In genomic region chr11:16831974-16832464, GRCm38 (mm10) we compare ENCODE assay signal across 9 mouse cellular contexts.
DNase-seq lines count a peak whose midpoint lies in the region; ATAC-seq and TF ChIP-seq lines count a peak whose summit lies in the region.
"Had no signal": no experiment of that assay in that cellular context is flagged by ENCODE, and none has a peak within 500 bp of the region (broad histone marks: within the 10 kb centered on the region; RNA-seq: fewer than 3 reads in every experiment).

No protein-coding gene starts in this region.

- TF ChIP-seq CTCF in lung, postnatal 0 days (IDR thresholded peaks at IDR 0.05): no peak

- H3K4me3 ChIP-seq in forebrain, embryonic 14.5 days (ENCODE audit: low read depth, low read length): no peak overlapping the region
- no peak overlapping the region for H3K4me3 ChIP-seq in forebrain, embryonic 12.5 days (replicated peaks)
- H3K4me3 ChIP-seq in lung, postnatal 0 days (ENCODE audit: low read depth, low read length): no peak overlapping the region
- H3K4me3 ChIP-seq: midbrain, embryonic 12.5 days had no signal

- intact Hi-C loops in left cerebral cortex, postnatal 36 days (cut with DNase I): no loop called here

- no peaks in the 10 kb centered on the region for H3K4me1 ChIP-seq in forebrain, embryonic 14.5 days (ENCODE audit: control insufficient read depth, insufficient read depth, low read length)
- no peaks in the 10 kb centered on the region for H3K4me1 ChIP-seq in forebrain, embryonic 12.5 days
- no peaks in the 10 kb centered on the region for H3K4me1 ChIP-seq in lung, postnatal 0 days (ENCODE audit: insufficient read depth, low read depth, low read length)
- H3K4me1 ChIP-seq: midbrain, embryonic 12.5 days had no signal

- TF ChIP-seq EP300 in lung, postnatal 0 days (IDR thresholded peaks at IDR 0.05): no peak

- ATAC-seq in forebrain, embryonic 14.5 days: peak; percentile 81
- no peak for ATAC-seq in forebrain, embryonic 12.5 days (ENCODE audit: low FRiP score)
- ATAC-seq in lung, postnatal 0 days: no peak

- no peaks in the 10 kb centered on the region for H3K9me3 ChIP-seq in forebrain, embryonic 14.5 days (replicated peaks; ENCODE audit: control insufficient read depth, low read length)
- H3K9me3 ChIP-seq in forebrain, embryonic 12.5 days: no peaks in the 10 kb centered on the region
- H3K9me3 ChIP-seq in lung, postnatal 0 days (ENCODE audit: low read length): no peaks in the 10 kb centered on the region
- H3K9me3 ChIP-seq: midbrain, embryonic 12.5 days had no signal

- no peak overlapping the region for H3K27ac ChIP-seq in forebrain, embryonic 14.5 days (ENCODE audit: low read depth, low read length)
- H3K27ac ChIP-seq in forebrain, embryonic 12.5 days: no peak overlapping the region
- H3K27ac ChIP-seq in lung, postnatal 0 days (ENCODE audit: low read length): no peak overlapping the region
- H3K27ac ChIP-seq: midbrain, embryonic 12.5 days had no signal

- 69% methylated on average over 5 of the region's 5 CpGs for WGBS in forebrain, embryonic 14.5 days
- WGBS in forebrain, embryonic 12.5 days: 81% methylated on average over 5 of the region's 5 CpGs
- 69% methylated on average over 5 of the region's 5 CpGs for WGBS in lung, postnatal 0 days

- H3K9ac ChIP-seq in forebrain, embryonic 14.5 days (ENCODE audit: low read length): no peak overlapping the region
- H3K9ac ChIP-seq in forebrain, embryonic 12.5 days: no peak overlapping the region
- H3K9ac ChIP-seq in lung, postnatal 0 days (replicated peaks; ENCODE audit: low read depth): no peak overlapping the region
- H3K9ac ChIP-seq: midbrain, embryonic 12.5 days had no signal

- H3K36me3 ChIP-seq in forebrain, embryonic 14.5 days (ENCODE audit: control insufficient read depth, insufficient read depth, low read length): no peaks in the 10 kb centered on the region
- H3K36me3 ChIP-seq in forebrain, embryonic 12.5 days (replicated peaks): no peaks in the 10 kb centered on the region
- H3K36me3 ChIP-seq in lung, postnatal 0 days (ENCODE audit: insufficient read depth, low read length): no peaks in the 10 kb centered on the region
- H3K36me3 ChIP-seq: midbrain, embryonic 12.5 days had no signal

- H3K4me2 ChIP-seq in forebrain, embryonic 14.5 days (ENCODE audit: low read length): no peak overlapping the region
- H3K4me2 ChIP-seq in forebrain, embryonic 12.5 days: no peak overlapping the region
- H3K4me2 ChIP-seq in lung, postnatal 0 days (replicated peaks; ENCODE audit: low read depth, low read length): no peak overlapping the region
- H3K4me2 ChIP-seq: midbrain, embryonic 12.5 days had no signal

- DNase-seq in forebrain, embryonic 14.5 days (ENCODE audit: low spot score): peak; percentile 59
- peak; percentile 80 for DNase-seq in Muller cell, postnatal 12 days (ENCODE audit: inconsistent ontology term)
- peak; percentile 63 for DNase-seq in gastrocnemius, postnatal 10 days
- DNase-seq in left cerebral cortex, postnatal 36 days (ENCODE audit: low spot score in 2 of 2): peak; percentile 24 to 40
- no peak for DNase-seq in urinary bladder, postnatal 36 days (ENCODE audit: low spot score in 2 of 2)
- DNase-seq in lung, postnatal 0 days (ENCODE audit: low spot score): no peak
- no peak for DNase-seq in adrenal gland, adult 2 months

- no peaks in the 10 kb centered on the region for H3K27me3 ChIP-seq in forebrain, embryonic 14.5 days (replicated peaks; ENCODE audit: control insufficient read depth, insufficient read depth, low read length)
- H3K27me3 ChIP-seq in forebrain, embryonic 12.5 days: no peaks in the 10 kb centered on the region
- no peaks in the 10 kb centered on the region for H3K27me3 ChIP-seq in lung, postnatal 0 days (replicated peaks; ENCODE audit: insufficient read depth, low read length)
- H3K27me3 ChIP-seq: midbrain, embryonic 12.5 days had no signal

Comparison
In these comparisons a context has a peak if more than half of its experiments do, and no peak if none do; other contexts are left out.
1. DNase-seq: peak in forebrain, embryonic 14.5 days (single experiment), Muller cell, postnatal 12 days (single experiment), gastrocnemius, postnatal 10 days (single experiment) and left cerebral cortex, postnatal 36 days (2 of 2); none in urinary bladder, postnatal 36 days (0 of 2), lung, postnatal 0 days (single experiment) and adrenal gland, adult 2 months (single experiment).